Mouse (Mus musculus): ENCODE data around the gene Rbmx2. TPM values are rescaled to one million over a fixed set of nuclear protein-coding genes. Genes with fewer than 3 reads are reported as not detected.

Rbmx2 gene
- total RNA-seq (2021): 1 to 10 TPM; 5.0 to 5.3 TPM

- intact Hi-C loops (cut with DNase I): no loop called here
- DNase-seq (ENCODE audit: low spot score in 2 of 2): peak; percentile 85 to 87
Observed at GRCm38 (mm10) chrX:48694864-48695371, at the start of gene Rbmx2. Gene Rbmx2, plus strand, starts transcription at chrX:48695004.

- no peak for DNase-seq (ENCODE audit: low spot score in 2 of 2)
Observed at GRCm38 (mm10) chrX:48666807-48667206, 28.0 kb upstream of the Rbmx2 start.

GRCm38 (mm10) chrX:48669588-48669987 is 25.2 kb upstream of the Rbmx2 start:
- no peak for DNase-seq (ENCODE audit: low spot score in 2 of 2)
- intact Hi-C loops (cut with DNase I): no loop called here

More at GRCm38 (mm10) chrX:48666807-48667206, 28.0 kb upstream of the Rbmx2 start:
- intact Hi-C loops (cut with DNase I): no loop called here

- DNase-seq (ENCODE audit: low spot score in 2 of 2): no peak
- intact Hi-C loops (cut with DNase I): no loop called here
Observed at GRCm38 (mm10) chrX:48671714-48672113, 23.1 kb upstream of the Rbmx2 start.

- intact Hi-C loops (cut with DNase I): no loop called here
- no peak for DNase-seq (ENCODE audit: low spot score in 2 of 2)
Observed at GRCm38 (mm10) chrX:48674171-48674570, 20.6 kb upstream of the Rbmx2 start, which contains the start of gene Gpr119. Gene Gpr119, minus strand, starts transcription at chrX:48674478.

GRCm38 (mm10) chrX:48683451-48683850 is 11.4 kb upstream of the Rbmx2 start:
- intact Hi-C loops (cut with DNase I): loop anchor here (10.0 kb wide), 1 partner anchor 621 kb away; no protein-coding TSS in a partner anchor
- peak; percentile 8 to 35 for DNase-seq (ENCODE audit: low spot score in 2 of 2)

- intact Hi-C loops (cut with DNase I): loop anchor here (10.0 kb wide), 1 partner anchor 621 kb away; no protein-coding TSS in a partner anchor
- DNase-seq (ENCODE audit: low spot score in 2 of 2): no peak
Observed at GRCm38 (mm10) chrX:48683857-48684256, 10.9 kb upstream of the Rbmx2 start.

GRCm38 (mm10) chrX:48694460-48694859 is 344 bp upstream of the Rbmx2 start:
- no peak for DNase-seq (ENCODE audit: low spot score in 2 of 2)
- intact Hi-C loops (cut with DNase I): no loop called here

- intact Hi-C loops (cut with DNase I): no loop called here
- no peak for DNase-seq (ENCODE audit: low spot score in 2 of 2)
Observed at GRCm38 (mm10) chrX:48709701-48710100, 14.9 kb downstream of the Rbmx2 start.

- intact Hi-C loops (cut with DNase I): no loop called here
- no peak for DNase-seq (ENCODE audit: low spot score in 2 of 2)
Observed at GRCm38 (mm10) chrX:48712846-48713245, 18.0 kb downstream of the Rbmx2 start.

- no peak for DNase-seq (ENCODE audit: low spot score in 2 of 2)
- intact Hi-C loops (cut with DNase I): no loop called here
Observed at GRCm38 (mm10) chrX:48754710-48755283, 60.0 kb downstream of the Rbmx2 start.

Other genes starting within 250 kb of the Rbmx2 start
- 1 to 10 TPM in 1 of 2 experiments, under 1 TPM in 1; 0.99 to 1.1 TPM for gene Elf4, start 231.9 kb upstream of the Rbmx2 start, total RNA-seq (2021)
- 10 to 100 TPM; 27.9 to 32.0 TPM for gene Aifm1, start 181.4 kb upstream of the Rbmx2 start, total RNA-seq (2021)
- 10 to 100 TPM; 38.6 to 41.3 TPM for gene Rab33a, start 175.7 kb upstream of the Rbmx2 start, total RNA-seq (2021)
- gene Zfp280c, start 100.5 kb upstream of the Rbmx2 start, total RNA-seq (2021): 10 to 100 TPM; 19.8 to 23.4 TPM
- 10 to 100 TPM; 60.8 to 64.0 TPM for gene Slc25a14, start 71.6 kb upstream of the Rbmx2 start, total RNA-seq (2021)
- not detected for gene Gpr119, start 20.5 kb upstream of the Rbmx2 start, total RNA-seq (2021)
- not detected for gene Gm595, start 182.7 kb downstream of the Rbmx2 start, total RNA-seq (2021)

Measured in left cerebral cortex, postnatal 36 days (tissue).